Mouse (Mus musculus) CH12.LX (cell line): ENCODE measurements around the gene Fance. TPM values are rescaled to one million over a fixed set of nuclear protein-coding genes. Genes with fewer than 3 reads are reported as not detected.

ENCODE experiments used
- DNase-seq: peaks from one replicate; pipeline ENCODE4 v3.0.0-alpha.2; 2013; ENCODE audit errors: extremely low read depth
- H3K27ac ChIP-seq: 2 replicates; pipeline ENCODE4 v1.5.1; 2012; ENCODE audit warnings: low read depth, mild to moderate bottlenecking, control low read depth, moderate library complexity; ENCODE audit not compliant: insufficient read depth
- H3K27me3 ChIP-seq: replicated peaks from 2 replicates; pipeline ENCODE3; 2012; ENCODE audit warnings: inconsistent platforms
- H3K36me3 ChIP-seq, 2 experiments: replicated peaks in 1 of 2; 2 replicates each; pipeline versions ENCODE3 to v1.6.1; 2012; ENCODE audit warnings: inconsistent platforms in 1 of 2, low read length in 1 of 2, mild to moderate bottlenecking in 1 of 2, mixed read lengths in 1 of 2, moderate library complexity in 1 of 2; ENCODE audit not compliant: control insufficient read depth in 1 of 2, insufficient read depth in 1 of 2
- H3K4me1 ChIP-seq, 2 experiments: 2 replicates each; pipeline ENCODE4 v1.6.1; 2012; ENCODE audit warnings: inconsistent platforms in 1 of 2, moderate library complexity in 1 of 2; ENCODE audit not compliant: insufficient read depth in 2 of 2, control insufficient read depth in 1 of 2
- H3K4me2 ChIP-seq: 2 replicates; pipeline ENCODE4 v1.6.1; 2012; ENCODE audit warnings: low read depth, mild to moderate bottlenecking, control low read depth; ENCODE audit not compliant: poor library complexity, insufficient read depth, severe bottlenecking
- H3K4me3 ChIP-seq, 3 experiments: fragments of 150-350 bp in 1 of 3; sonication (generic) in 1 of 3; replicated peaks in 1 of 3; 2 replicates each; pipeline versions ENCODE3 to v1.5.1; 2011 to 2012; ENCODE audit warnings: low read depth in 2 of 3, low read length in 2 of 3, mild to moderate bottlenecking in 2 of 3, moderate library complexity in 2 of 3, control low read depth in 1 of 3, improper control_type of control experiment in 1 of 3, inconsistent platforms in 1 of 3, mixed read lengths in 1 of 3; ENCODE audit not compliant: poor library complexity in 1 of 3
- H3K79me2 ChIP-seq: replicated peaks from 2 replicates; pipeline ENCODE4 v1.6.1; 2012; ENCODE audit warnings: mild to moderate bottlenecking, moderate library complexity; ENCODE audit not compliant: control insufficient read depth, poor library complexity, insufficient read depth, severe bottlenecking; ENCODE audit errors: extremely low read depth
- H3K9ac ChIP-seq: 2 replicates; pipeline ENCODE4 v1.6.1; 2012; ENCODE audit warnings: low read depth, mild to moderate bottlenecking, control low read depth, moderate library complexity; ENCODE audit not compliant: insufficient read depth
- H3K9me3 ChIP-seq: replicated peaks from 2 replicates; pipeline ENCODE3; 2012; ENCODE audit warnings: low read length, inconsistent platforms, mixed read lengths
- BHLHE40 ChIP-seq: IDR thresholded peaks from 2 replicates; pipeline ENCODE4 v1.6.1; 2011; ENCODE audit warnings: mild to moderate bottlenecking, low read depth, low read length, improper control_type of control experiment
- CHD1 ChIP-seq: IDR thresholded peaks from 2 replicates; pipeline ENCODE4 v1.6.1; 2012; ENCODE audit warnings: low read depth, low read length, improper control_type of control experiment, inconsistent platforms
- CHD2 ChIP-seq: IDR thresholded peaks from 2 replicates; pipeline ENCODE4 v1.6.1; 2011; ENCODE audit warnings: low read length, improper control_type of control experiment
- CTCF ChIP-seq, 2 experiments: IDR thresholded peaks in 1 of 2; conservative IDR thresholded peaks in 1 of 2; 2 replicates each; pipeline ENCODE4 v1.5.1; 2011 to 2012; ENCODE audit warnings: low read depth in 2 of 2, low read length in 2 of 2, improper control_type of control experiment in 1 of 2, inconsistent platforms in 1 of 2, mild to moderate bottlenecking in 1 of 2, moderate library complexity in 1 of 2
- ELF1 ChIP-seq: IDR thresholded peaks from 2 replicates; pipeline ENCODE4 v1.6.1; 2014; ENCODE audit warnings: low read depth, mild to moderate bottlenecking, inconsistent platforms, low read length, improper control_type of control experiment
- EP300 ChIP-seq: IDR thresholded peaks from 2 replicates; pipeline ENCODE4 v1.6.1; 2011; ENCODE audit warnings: low read length, improper control_type of control experiment
- GABPA ChIP-seq: IDR thresholded peaks from 2 replicates; pipeline ENCODE4 v1.6.1; 2012; ENCODE audit warnings: low read depth, low read length, improper control_type of control experiment, inconsistent platforms; ENCODE audit not compliant: insufficient replicate concordance
- IRF4 ChIP-seq: IDR thresholded peaks from 2 replicates; pipeline ENCODE4 v1.6.1; 2014; ENCODE audit warnings: low read depth, mild to moderate bottlenecking, inconsistent platforms, low read length, improper control_type of control experiment
- JUND ChIP-seq: conservative IDR thresholded peaks from 2 replicates; pipeline ENCODE4 v1.6.1; 2011; ENCODE audit warnings: low read depth, low read length, improper control_type of control experiment
- KAT2A ChIP-seq: IDR thresholded peaks from 2 replicates; pipeline ENCODE4 v1.6.1; 2012; ENCODE audit warnings: low read length, improper control_type of control experiment, inconsistent platforms; ENCODE audit not compliant: insufficient replicate concordance
- MAFK ChIP-seq: IDR thresholded peaks from 2 replicates; pipeline ENCODE4 v1.6.1; 2011; ENCODE audit warnings: low read length, improper control_type of control experiment; ENCODE audit not compliant: insufficient replicate concordance
- MEF2A ChIP-seq: IDR thresholded peaks from 2 replicates; pipeline ENCODE4 v1.6.1; 2014; ENCODE audit warnings: low read depth, mild to moderate bottlenecking, inconsistent platforms, low read length, improper control_type of control experiment, borderline replicate concordance
- MXI1 ChIP-seq: IDR thresholded peaks from 2 replicates; pipeline ENCODE4 v1.6.1; 2011; ENCODE audit warnings: mild to moderate bottlenecking, low read depth, low read length, improper control_type of control experiment
- MYC ChIP-seq: IDR thresholded peaks from 2 replicates; pipeline ENCODE4 v1.6.1; 2011; ENCODE audit warnings: low read depth, mild to moderate bottlenecking, improper control_type of control experiment, low read length
- NELFE ChIP-seq: IDR thresholded peaks from 2 replicates; pipeline ENCODE4 v1.6.1; 2011; ENCODE audit warnings: low read depth, low read length, improper control_type of control experiment
- POLR2A ChIP-seq: IDR thresholded peaks from 2 replicates; pipeline ENCODE4 v1.6.1; 2011; ENCODE audit warnings: low read depth, mild to moderate bottlenecking, improper control_type of control experiment, low read length
- POLR2AphosphoS2 ChIP-seq: IDR thresholded peaks from 2 replicates; pipeline ENCODE4 v1.6.1; 2011; ENCODE audit warnings: low read depth, low read length, improper control_type of control experiment
- RAD21 ChIP-seq: IDR thresholded peaks from 2 replicates; pipeline ENCODE4 v1.6.1; 2011; ENCODE audit warnings: low read depth, mild to moderate bottlenecking, low read length, improper control_type of control experiment, moderate library complexity
- RCOR1 ChIP-seq: conservative IDR thresholded peaks from 2 replicates; pipeline ENCODE4 v1.6.1; 2012; ENCODE audit warnings: low read depth, mild to moderate bottlenecking, inconsistent platforms, low read length, improper control_type of control experiment
- SIN3A ChIP-seq: IDR thresholded peaks from 2 replicates; pipeline ENCODE4 v1.6.1; 2012; ENCODE audit warnings: low read length, improper control_type of control experiment, inconsistent platforms
- SMC3 ChIP-seq: IDR thresholded peaks from 2 replicates; pipeline ENCODE4 v1.6.1; 2011; ENCODE audit warnings: low read depth, low read length, improper control_type of control experiment
- TCF12 ChIP-seq: IDR thresholded peaks from 2 replicates; pipeline ENCODE4 v1.6.1; 2014; ENCODE audit warnings: low read depth, mild to moderate bottlenecking, inconsistent platforms, low read length, improper control_type of control experiment
- USF1 ChIP-seq: IDR thresholded peaks from 2 replicates; pipeline ENCODE4 v1.6.1; 2014; ENCODE audit warnings: low read depth, mild to moderate bottlenecking, inconsistent platforms, low read length, improper control_type of control experiment
- ZC3H11A ChIP-seq: IDR thresholded peaks from 2 replicates; pipeline ENCODE4 v1.6.1; 2012; ENCODE audit warnings: low read depth, mild to moderate bottlenecking, inconsistent platforms, low read length, improper control_type of control experiment
- dilution Hi-C: fragments of 300-500 bp; cut with MboI; formaldehyde crosslinking; loops from 2 replicates; pipeline ENCODE4 v1.14.3; 2020; ENCODE audit warnings: low sequenced_read_pairs; ENCODE audit not compliant: extremely low pct_unique_long_range_greater_than_20kb, extremely low pct_ligation_motif_present
- in situ Hi-C: fragments of 300-500 bp; cut with MboI; formaldehyde crosslinking; loops from 3 replicates; pipeline ENCODE4 v1.14.3; 2019; ENCODE audit warnings: low sequenced_read_pairs, low pct_ligation_motif_present, low pct_unique_long_range_greater_than_20kb, mixed read lengths
- polyA plus RNA-seq: library from polyadenylated mRNA; unstranded; fragments of >175 nt; gene quantifications from 2 replicates; pipeline ENCODE4 v1.2.1, GENCODE M21; 2012; ENCODE audit warnings: low read depth; ENCODE audit not compliant: insufficient read length
- total RNA-seq, 2 experiments: library from RNA; depleted of rRNA; stranded (reverse); fragments of 300-350 nt in 1 of 2; fragments of >200 nt in 1 of 2; gene quantifications; 2 replicates each; pipeline ENCODE4 v1.2.3; 2012 to 2014

The Fance gene
- total and polyA plus RNA-seq, 3 experiments, result 17.4 to 37.9 (median 29.6) TPM

GRCm38 (mm10) chr17:28365122-28365521, 51.8 kb downstream of the Fance start, which contains the start of gene Tulp1:
TSS of gene Tulp1 (minus strand) at chr17:28365222.
- in situ Hi-C loops (no loop called here), dilution Hi-C loops (no loop called here)
- DNase-seq, result no peak
- H3K27ac ChIP-seq, result no peak within 1 kb of the TSS
- no peaks in the 10 kb centered on the region for H3K79me2 ChIP-seq
- H3K4me1 ChIP-seq, result peaks cover 2 to 8% of the 10 kb centered on the region in 2 experiments; a peak in 1 of 4 replicates
- no peaks in the 10 kb centered on the region for H3K9me3 ChIP-seq
- H3K4me2 ChIP-seq, result no peak within 1 kb of the TSS
- H3K9ac ChIP-seq, result no peak within 1 kb of the TSS
- peaks cover 59% of the 10 kb centered on the region for H3K27me3 ChIP-seq
- H3K4me3 ChIP-seq, result no peak within 1 kb of the TSS
- H3K36me3 ChIP-seq, result no peaks in the 10 kb centered on the region
- no peak for TF ChIP-seq NELFE

DNA sequence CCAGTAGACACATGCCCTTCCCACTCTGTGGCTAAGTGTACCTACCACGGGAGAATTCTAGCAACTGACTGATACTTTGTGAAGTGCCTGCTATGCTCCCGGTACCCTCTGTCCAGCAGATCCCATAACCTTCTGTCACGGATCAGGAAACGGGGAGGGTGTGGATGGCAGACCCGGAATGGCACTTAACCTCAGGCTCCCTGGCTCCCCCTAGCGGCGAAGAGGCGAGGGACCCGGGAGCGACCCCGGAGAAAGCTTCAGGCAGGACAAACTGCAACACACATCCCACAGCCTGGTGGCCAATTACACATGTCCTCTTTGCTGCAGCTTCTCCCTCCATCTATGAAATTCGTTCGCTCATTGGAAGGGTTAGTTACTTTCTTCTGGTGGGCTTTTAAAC, 55.1 kb downstream of the Fance start:
- peak; percentile 63 for DNase-seq
- 0 out of 4 replicates have a peak, but pooled peaks cover 0 to 5% of the 10 kb centered on the region in 2 experiments for H3K4me1 ChIP-seq
- in situ Hi-C loops (no loop called here), dilution Hi-C loops (no loop called here)
- no peaks in the 10 kb centered on the region for H3K79me2 ChIP-seq
- H3K4me3 ChIP-seq, result no peak overlapping the region
- H3K36me3 ChIP-seq, result no peaks in the 10 kb centered on the region
- no peak for TF ChIP-seq JUND
- TF ChIP-seq MAFK, result no peak
- no peak for TF ChIP-seq TCF12
- TF ChIP-seq CHD2, result no peak
- no peak for TF ChIP-seq BHLHE40
- peak; percentile 63 for TF ChIP-seq RAD21
- 0 out of 2 replicates have a peak, but pooled peaks have one; percentile 19 for TF ChIP-seq IRF4
- no peak for TF ChIP-seq NELFE
- TF ChIP-seq CTCF (conservative IDR thresholded peaks at IDR 0.05 in 1 of 2, IDR thresholded peaks at IDR 0.05 in 1 of 2; ENCODE audit: low read depth in 2 of 2, low read length in 2 of 2), result peak; percentile 84 to 91
- TF ChIP-seq EP300, result no peak
- TF ChIP-seq ELF1, result peak; percentile 15; the same call in 1 of the 2 replicates
- TF ChIP-seq SMC3, result peak; percentile 74
- no peak for TF ChIP-seq MXI1
- TF ChIP-seq GABPA, result no peak
- no peak overlapping the region for H3K9ac ChIP-seq
- H3K9me3 ChIP-seq, result no peaks in the 10 kb centered on the region
- peaks cover 30% of the 10 kb centered on the region for H3K27me3 ChIP-seq
- no peak overlapping the region for H3K4me2 ChIP-seq
- H3K27ac ChIP-seq, result no peak overlapping the region

- Histone ChIP-seq H3K9me3 (no peaks in the 10 kb centered on the region), H3K4me1 (0 out of 4 replicates have a peak, but pooled peaks cover 0 to 5% of the 10 kb centered on the region in 2 experiments), H3K79me2 (no peaks in the 10 kb centered on the region), H3K27ac (no peak overlapping the region), H3K4me3 (no peak overlapping the region), H3K9ac (no peak overlapping the region), H3K4me2 (no peak overlapping the region), H3K27me3 (peaks cover 24% of the 10 kb centered on the region), H3K36me3 (no peaks in the 10 kb centered on the region)
- dilution Hi-C loops, result no loop called here
- in situ Hi-C loops, result no loop called here
- TF ChIP-seq SMC3, result no peak
- TF ChIP-seq SIN3A, result no peak
- TF ChIP-seq TCF12, result no peak
- TF ChIP-seq CHD1, result no peak
- TF ChIP-seq IRF4, result no peak
- no peak for TF ChIP-seq MEF2A
- TF ChIP-seq RCOR1, result no peak
- TF ChIP-seq CHD2, result no peak
- no peak for TF ChIP-seq KAT2A
- no peak for TF ChIP-seq MYC
- TF ChIP-seq MAFK, result no peak
- no peak for TF ChIP-seq POLR2AphosphoS2
- no peak for TF ChIP-seq ZC3H11A
- no peak for TF ChIP-seq USF1
- no peak for TF ChIP-seq POLR2A
- DNase-seq, result no peak
Measured at GRCm38 (mm10) chr17:28369056-28369455, 55.7 kb downstream of the Fance start.
